Mouse (Mus musculus): ENCODE measurements at regions not wholly inside any gene's neighbourhood (a gene's known extent, or its start where the extent isn't known, plus 50 kb on each side); places are given as distances from the start of the nearest gene placed in this dataset.
"Not testable (repeated sequence)": the region's sequence is repeated elsewhere in the genome, so short reads cannot be mapped to it uniquely, and the experiment has no call there.

DNA sequence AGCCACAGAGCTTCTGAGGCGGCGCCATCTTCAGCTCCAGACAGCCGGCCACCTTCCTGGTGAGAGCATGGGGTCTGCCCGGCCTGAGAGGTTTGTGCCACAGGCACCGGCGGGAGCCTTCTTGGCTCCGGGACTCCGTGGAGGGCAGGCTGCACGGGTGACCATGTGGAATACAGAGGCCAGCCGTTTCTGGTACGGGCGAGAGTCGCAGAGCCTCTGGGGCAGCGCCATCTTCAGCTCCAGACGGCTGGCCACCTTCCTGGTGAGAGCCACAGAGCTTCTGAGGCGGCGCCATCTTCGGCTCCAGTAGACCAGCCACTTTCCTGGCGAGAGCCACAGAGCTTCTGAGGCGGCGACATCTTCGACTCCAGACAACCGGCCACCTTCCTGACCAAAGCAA, 456.2 kb upstream of the Brinp1 start:
- not testable (repeated sequence) for DNase-seq

DNA sequence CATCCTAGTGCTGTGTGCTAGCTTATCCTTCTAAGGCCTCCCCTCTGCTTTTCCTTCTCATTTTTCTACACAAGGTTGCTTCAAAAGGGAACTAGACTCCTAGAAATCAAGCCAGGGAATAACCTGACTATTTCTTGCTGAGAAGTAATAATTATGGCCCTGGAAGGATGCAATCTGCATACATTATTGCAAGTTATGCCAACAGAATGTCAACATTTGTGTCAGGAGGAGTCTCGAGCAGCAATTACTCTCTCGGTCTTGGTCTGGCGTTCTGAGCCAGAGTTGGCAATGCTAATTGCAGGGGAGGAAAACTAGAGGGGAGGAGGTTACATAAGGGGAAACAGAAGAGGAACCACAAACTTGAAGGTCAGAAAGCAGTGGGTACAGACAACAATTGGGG, 441.3 kb upstream of the Brinp1 start:
- DNase-seq, result no peak

DNA sequence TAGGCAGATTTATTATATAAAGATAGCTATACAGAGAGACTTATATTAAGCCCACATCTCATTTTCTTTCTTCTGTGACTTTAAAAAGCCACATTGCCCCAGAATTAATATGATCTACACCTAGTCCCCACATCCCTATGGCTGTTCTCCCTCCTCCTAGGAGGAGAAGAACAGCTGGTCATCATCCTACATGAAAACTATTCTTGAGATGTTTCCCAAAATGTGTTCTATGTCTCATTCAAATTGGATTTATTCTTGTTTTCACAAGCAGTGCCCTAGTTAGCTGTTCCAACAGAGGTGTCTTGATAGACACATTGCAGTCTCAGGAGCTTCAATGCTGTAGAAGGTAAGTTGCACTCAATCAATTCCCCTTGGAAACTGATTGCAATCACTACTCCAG, 429.1 kb upstream of the Brinp1 start:
- DNase-seq, result no peak

DNA sequence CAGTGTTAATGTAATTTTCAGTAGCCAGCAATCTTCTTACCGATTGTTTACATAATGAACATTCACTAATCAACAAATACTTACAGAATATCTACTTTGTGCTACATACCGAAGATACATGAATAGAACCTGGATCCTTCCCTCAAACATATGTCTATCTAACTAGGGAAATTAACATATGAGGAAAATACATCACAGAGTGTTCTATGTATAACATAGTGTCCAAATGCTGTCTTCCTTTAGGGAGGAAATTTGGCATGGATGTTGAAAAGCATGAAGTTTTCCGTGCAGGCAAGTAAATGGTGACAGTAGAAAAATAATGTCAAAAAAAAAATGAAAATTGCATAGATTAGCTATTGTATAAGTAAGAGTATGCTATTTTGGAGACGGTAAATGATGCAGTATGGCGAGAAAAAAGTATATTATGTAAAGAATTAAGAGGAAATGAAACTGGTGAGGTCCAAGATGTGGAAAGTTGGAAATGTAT, 392.8 kb upstream of the Brinp1 start:
- DNase-seq, result no peak

DNA sequence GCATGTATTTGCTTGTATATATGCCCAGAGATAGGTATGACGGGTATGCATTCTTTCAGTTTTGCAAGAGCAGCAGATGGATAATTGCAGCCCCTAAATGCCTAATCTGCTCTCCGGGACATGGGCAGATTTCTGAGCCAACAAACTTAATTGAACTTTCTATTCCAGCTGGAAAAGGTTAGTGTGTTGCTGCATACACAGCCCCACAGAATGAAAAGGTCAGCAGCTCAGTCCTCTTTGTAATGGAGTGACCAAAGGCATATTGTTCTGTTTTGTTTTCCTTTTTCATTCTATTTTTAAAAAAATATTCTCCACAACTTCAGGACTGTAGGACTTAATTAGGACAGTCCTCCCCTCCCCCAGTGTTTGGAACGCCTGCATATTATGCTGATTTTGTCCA, 373.4 kb upstream of the Brinp1 start:
- no peak for DNase-seq
